Mouse (Mus musculus): Measurements from ENCODE around the gene Adamts20. TPM values are rescaled to one million over a fixed set of nuclear protein-coding genes. Genes with fewer than 3 reads are reported as not detected.
A peak's percentile ranks its signal among the peaks of the same experiment; 100 is the strongest.

Adamts20 gene
- polyA plus RNA-seq, 1 experiment from 2014 or later, result 1.1 TPM

DNA sequence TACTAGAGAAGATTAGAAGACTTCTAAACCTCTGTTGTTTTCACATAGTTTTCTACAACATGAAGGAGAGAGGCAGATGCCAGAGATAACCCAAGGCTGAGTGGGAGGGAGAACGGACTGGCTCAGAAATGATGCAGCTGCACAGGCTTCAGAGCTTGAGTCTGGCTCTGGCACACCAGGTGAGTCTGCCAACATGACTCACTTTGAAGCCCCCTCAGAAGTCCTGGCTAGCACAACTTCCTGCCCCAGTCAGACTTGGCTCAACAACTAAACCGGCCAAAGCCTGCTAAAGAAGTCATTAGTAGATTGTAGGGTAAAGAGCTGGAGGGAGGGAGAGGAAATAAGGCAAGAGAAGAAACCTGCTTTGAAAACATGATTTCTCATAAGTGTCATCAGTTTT, 230.0 kb downstream of the Adamts20 start:
- no peak overlapping the region for H3K27ac ChIP-seq (replicated peaks in 1 of 2; ENCODE audit: control insufficient read depth in 1 of 2, insufficient read depth in 1 of 2, low read depth in 2 of 2, low read length in 2 of 2)
- H3K4me2 ChIP-seq (ENCODE audit: low read length), result no peak overlapping the region
- 57% methylated on average over 2 of the region's 2 CpGs for WGBS
- no peaks in the 10 kb centered on the region for H3K27me3 ChIP-seq (ENCODE audit: control insufficient read depth, insufficient read depth, low read length)
- no peaks in the 10 kb centered on the region for H3K36me3 ChIP-seq (ENCODE audit: control insufficient read depth, insufficient read depth, low read length)
- no peak overlapping the region for H3K9ac ChIP-seq (ENCODE audit: low read length)
- ATAC-seq (ENCODE audit: insufficient number of reproducible peaks, insufficient read depth, low FRiP score, low read depth), result no peak
- no peak overlapping the region for H3K4me3 ChIP-seq (ENCODE audit: control insufficient read depth in 1 of 2, insufficient read depth in 1 of 2, low read depth in 1 of 2, low read length in 2 of 2)
- H3K9me3 ChIP-seq (ENCODE audit: control insufficient read depth, low read length), result no peaks in the 10 kb centered on the region
- H3K4me1 ChIP-seq (ENCODE audit: control insufficient read depth in 2 of 2, insufficient read depth in 2 of 2, low read length in 2 of 2), result no peaks in the 10 kb centered on the region

DNA sequence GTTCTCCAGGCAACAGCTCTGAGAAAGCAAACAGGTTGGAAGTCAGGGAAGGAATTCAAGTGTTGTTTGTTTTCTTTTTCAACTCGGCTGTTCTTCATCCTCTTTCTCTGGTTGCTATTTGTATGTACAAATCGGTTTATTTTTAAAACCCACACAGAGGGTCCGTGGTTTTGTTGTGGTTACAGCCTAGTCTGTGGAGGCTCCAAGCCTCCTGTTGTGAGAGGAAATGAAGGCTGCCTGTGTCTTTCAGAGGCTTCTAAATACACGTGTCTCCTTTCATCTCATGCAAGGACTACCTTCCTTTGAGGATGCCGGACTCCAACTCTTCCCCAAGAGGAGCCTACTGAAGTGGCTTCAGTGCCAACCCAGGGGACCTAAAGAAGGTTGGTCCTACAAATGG, 234.0 kb downstream of the Adamts20 start:
- 0 out of 2 replicates have a peak, but pooled peaks cover 2% of the 10 kb centered on the region for H3K9me3 ChIP-seq (ENCODE audit: control insufficient read depth, low read length)
- 25% methylated on average over 5 of the region's 5 CpGs for WGBS
- no peaks in the 10 kb centered on the region for H3K36me3 ChIP-seq (ENCODE audit: control insufficient read depth, insufficient read depth, low read length)
- H3K4me2 ChIP-seq (ENCODE audit: low read length), result no peak overlapping the region
- H3K27ac ChIP-seq (replicated peaks in 1 of 2; ENCODE audit: control insufficient read depth in 1 of 2, insufficient read depth in 1 of 2, low read depth in 2 of 2, low read length in 2 of 2), result no peak overlapping the region
- no peak overlapping the region for H3K4me3 ChIP-seq (ENCODE audit: control insufficient read depth in 1 of 2, insufficient read depth in 1 of 2, low read depth in 1 of 2, low read length in 2 of 2)
- H3K9ac ChIP-seq (ENCODE audit: low read length), result no peak overlapping the region
- no peaks in the 10 kb centered on the region for H3K27me3 ChIP-seq (ENCODE audit: control insufficient read depth, insufficient read depth, low read length)
- ATAC-seq (ENCODE audit: insufficient number of reproducible peaks, insufficient read depth, low FRiP score, low read depth), result no peak
- H3K4me1 ChIP-seq (ENCODE audit: control insufficient read depth in 2 of 2, insufficient read depth in 2 of 2, low read length in 2 of 2), result no peaks in the 10 kb centered on the region

DNA sequence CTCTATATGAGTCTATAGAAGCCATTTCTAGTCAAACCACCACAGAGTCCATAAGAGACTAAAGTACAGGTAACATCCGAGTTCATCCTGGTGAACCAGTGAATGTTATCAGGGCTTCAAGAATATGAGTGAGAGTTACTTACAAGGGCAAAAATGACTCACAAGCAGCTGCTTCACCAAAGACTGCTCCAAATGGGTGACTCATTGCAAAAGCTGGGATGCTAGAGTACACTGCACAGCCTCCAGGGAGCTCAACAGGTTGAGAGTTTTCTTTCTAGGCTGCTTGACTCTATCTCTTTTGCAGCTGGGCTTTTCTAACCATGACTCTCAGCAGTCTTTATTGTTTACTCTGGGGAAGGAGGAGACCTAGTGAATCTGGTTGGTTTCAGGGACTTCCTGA, 237.8 kb downstream of the Adamts20 start:
- Histone ChIP-seq H3K4me3 (ENCODE audit: control insufficient read depth in 1 of 2, insufficient read depth in 1 of 2, low read depth in 1 of 2, low read length in 2 of 2) (no peak overlapping the region), H3K27ac (replicated peaks in 1 of 2; ENCODE audit: control insufficient read depth in 1 of 2, insufficient read depth in 1 of 2, low read depth in 2 of 2, low read length in 2 of 2) (no peak overlapping the region), H3K36me3 (ENCODE audit: control insufficient read depth, insufficient read depth, low read length) (no peaks in the 10 kb centered on the region), H3K9me3 (ENCODE audit: control insufficient read depth, low read length) (0 out of 2 replicates have a peak, but pooled peaks cover 2% of the 10 kb centered on the region), H3K9ac (ENCODE audit: low read length) (no peak overlapping the region), H3K4me1 (ENCODE audit: control insufficient read depth in 2 of 2, insufficient read depth in 2 of 2, low read length in 2 of 2) (peaks cover 0 to 3% of the 10 kb centered on the region in 2 experiments; a peak in 2 of 4 replicates), H3K27me3 (ENCODE audit: control insufficient read depth, insufficient read depth, low read length) (no peaks in the 10 kb centered on the region), H3K4me2 (ENCODE audit: low read length) (no peak overlapping the region)
- ATAC-seq (ENCODE audit: insufficient number of reproducible peaks, insufficient read depth, low FRiP score, low read depth), result no peak
- 65% methylated on average over 1 of the region's 1 CpGs for WGBS

DNA sequence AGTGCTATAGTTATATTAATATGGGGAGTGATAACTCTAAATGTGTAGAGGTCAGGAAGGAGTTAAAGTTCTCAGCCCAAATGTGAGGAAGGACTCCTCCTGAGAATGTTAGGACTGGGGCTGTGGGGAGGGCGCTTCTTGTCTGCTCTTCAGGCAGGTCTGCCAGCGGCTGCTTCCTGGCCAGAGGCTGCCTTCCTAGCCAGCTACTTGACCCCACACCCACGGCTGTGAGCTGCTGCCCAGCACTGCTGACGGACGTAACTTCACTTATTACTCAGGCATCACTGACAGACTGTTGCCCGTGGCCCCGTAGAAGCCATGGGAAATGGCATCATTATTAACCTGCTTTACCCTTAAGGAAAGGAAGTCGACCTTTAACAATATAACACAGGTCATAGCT, 242.1 kb downstream of the Adamts20 start:
- no peak overlapping the region for H3K9ac ChIP-seq (ENCODE audit: low read length)

DNA sequence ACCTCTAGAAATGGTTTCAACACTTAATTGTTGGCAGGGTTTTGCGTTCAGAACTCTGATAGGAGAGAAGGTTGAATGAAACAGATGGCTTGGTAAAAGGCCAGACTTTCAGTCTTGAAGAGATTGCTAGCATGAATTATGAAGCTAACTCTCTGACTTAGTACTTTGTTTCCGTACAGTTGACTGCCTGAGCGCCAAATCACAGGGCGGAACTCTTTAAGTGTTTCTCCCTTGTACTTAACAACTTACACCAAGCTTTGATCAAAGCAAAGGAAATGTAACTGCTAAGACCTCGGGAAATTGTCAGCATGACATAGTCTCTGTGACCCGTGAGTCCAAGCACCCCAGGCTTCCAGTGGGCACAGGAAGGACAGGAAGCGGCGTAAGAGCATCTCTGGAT, 244.5 kb downstream of the Adamts20 start:
- no peaks in the 10 kb centered on the region for H3K9me3 ChIP-seq (ENCODE audit: control insufficient read depth, low read length)
- no peaks in the 10 kb centered on the region for H3K27me3 ChIP-seq (ENCODE audit: control insufficient read depth, insufficient read depth, low read length)
- no peaks in the 10 kb centered on the region for H3K36me3 ChIP-seq (ENCODE audit: control insufficient read depth, insufficient read depth, low read length)
- H3K4me3 ChIP-seq (ENCODE audit: control insufficient read depth in 1 of 2, insufficient read depth in 1 of 2, low read depth in 1 of 2, low read length in 2 of 2), result no peak overlapping the region
- ATAC-seq (ENCODE audit: insufficient number of reproducible peaks, insufficient read depth, low FRiP score, low read depth), result no peak
- peak overlapping the region; percentile 15 to 71; a peak in 3 of 4 replicates for H3K27ac ChIP-seq (replicated peaks in 1 of 2; ENCODE audit: control insufficient read depth in 1 of 2, insufficient read depth in 1 of 2, low read depth in 2 of 2, low read length in 2 of 2)
- no peak overlapping the region for H3K9ac ChIP-seq (ENCODE audit: low read length)
- H3K4me1 ChIP-seq (ENCODE audit: control insufficient read depth in 2 of 2, insufficient read depth in 2 of 2, low read length in 2 of 2), result peaks cover 12% of the 10 kb centered on the region in 2 experiments
- no peak overlapping the region for H3K4me2 ChIP-seq (ENCODE audit: low read length)
- 33% methylated on average over 8 of the region's 8 CpGs for WGBS

More for the DNA sequence above, 242.1 kb downstream of the Adamts20 start:
- Histone ChIP-seq H3K27me3 (ENCODE audit: control insufficient read depth, insufficient read depth, low read length) (no peaks in the 10 kb centered on the region), H3K36me3 (ENCODE audit: control insufficient read depth, insufficient read depth, low read length) (no peaks in the 10 kb centered on the region), H3K4me1 (ENCODE audit: control insufficient read depth in 2 of 2, insufficient read depth in 2 of 2, low read length in 2 of 2) (peaks cover 12% of the 10 kb centered on the region in 2 experiments), H3K27ac (replicated peaks in 1 of 2; ENCODE audit: control insufficient read depth in 1 of 2, insufficient read depth in 1 of 2, low read depth in 2 of 2, low read length in 2 of 2) (no peak overlapping the region), H3K4me3 (ENCODE audit: control insufficient read depth in 1 of 2, insufficient read depth in 1 of 2, low read depth in 1 of 2, low read length in 2 of 2) (no peak overlapping the region), H3K9me3 (ENCODE audit: control insufficient read depth, low read length) (0 out of 2 replicates have a peak, but pooled peaks cover 2% of the 10 kb centered on the region), H3K4me2 (ENCODE audit: low read length) (no peak overlapping the region)
- no peak for ATAC-seq (ENCODE audit: insufficient number of reproducible peaks, insufficient read depth, low FRiP score, low read depth)
- WGBS, result 7% methylated on average over 8 of the region's 8 CpGs

Other genes with a start within 250 kb of the Adamts20 start
- gene Pus7l, start 78.1 kb upstream of the Adamts20 start, polyA plus RNA-seq (2014; fragmentation: Nextera tagmentation; extraction: Ambion mirVana), result 4.1 and 4.5 TPM in 2 replicates
- 3.8 and 5.1 TPM in 2 replicates for gene Irak4, start 78.2 kb upstream of the Adamts20 start, polyA plus RNA-seq (2014; fragmentation: Nextera tagmentation; extraction: Ambion mirVana)
- 44.6 and 47.1 TPM in 2 replicates for gene Twf1, start 124.5 kb upstream of the Adamts20 start, polyA plus RNA-seq (2014; fragmentation: Nextera tagmentation; extraction: Ambion mirVana)
- gene Tmem117, start 163.8 kb upstream of the Adamts20 start, polyA plus RNA-seq (2014; fragmentation: Nextera tagmentation; extraction: Ambion mirVana), result 1.9 and 2.0 TPM in 2 replicates

All from heart, embryonic 14.5 days (tissue).